Mouse (Mus musculus): ENCODE results near the gene Zbp1. TPM values are rescaled to one million over a fixed set of nuclear protein-coding genes. Genes with fewer than 3 reads are reported as not detected.
A peak's percentile ranks its signal among the peaks of the same experiment; 100 is the strongest.

Gene Zbp1
- polyA plus RNA-seq, 1 experiment from 2014 or later = not detected

DNA sequence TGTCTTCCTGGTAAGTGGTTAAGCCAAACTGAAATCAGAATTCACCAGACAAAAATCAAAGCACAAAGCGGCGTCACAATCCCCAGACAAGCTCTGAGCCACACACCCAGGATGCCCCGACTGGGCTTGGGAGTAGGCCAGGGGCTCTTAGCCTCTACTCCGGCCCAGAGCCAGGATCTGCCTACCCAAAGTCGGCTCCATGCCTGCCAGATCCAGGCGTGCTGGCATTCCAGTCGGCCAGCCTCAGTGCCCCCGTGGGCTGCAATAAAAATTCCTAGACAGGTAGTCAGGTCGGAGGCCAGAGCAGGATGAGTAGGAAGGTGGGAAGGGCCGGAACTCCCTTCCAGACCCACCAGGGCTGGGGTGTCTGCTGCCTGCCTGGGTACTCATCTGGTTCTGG lies 42.8 kb upstream of the Zbp1 start:
- Histone ChIP-seq H3K9ac (ENCODE audit: low read length) (no peak overlapping the region), H3K9me3 (ENCODE audit: control insufficient read depth, low read length) (no peaks in the 10 kb centered on the region), H3K4me2 (ENCODE audit: low read length) (no peak overlapping the region), H3K4me1 (ENCODE audit: control insufficient read depth in 2 of 2, insufficient read depth in 2 of 2, low read length in 2 of 2) (peaks cover 74 to 90% of the 10 kb centered on the region in 2 experiments), H3K4me3 (ENCODE audit: control insufficient read depth in 1 of 2, insufficient read depth in 1 of 2, low read depth in 1 of 2, low read length in 2 of 2) (no peak overlapping the region), H3K27ac (replicated peaks in 1 of 2; ENCODE audit: control insufficient read depth in 1 of 2, insufficient read depth in 1 of 2, low read depth in 2 of 2, low read length in 2 of 2) (peak overlapping the region in 1 of 2 experiments; percentile 4; a peak in 2 of 4 replicates), H3K36me3 (ENCODE audit: control insufficient read depth, insufficient read depth, low read length) (no peaks in the 10 kb centered on the region), H3K27me3 (ENCODE audit: control insufficient read depth, insufficient read depth, low read length) (no peaks in the 10 kb centered on the region)
- no peak for ATAC-seq (ENCODE audit: insufficient number of reproducible peaks, insufficient read depth, low FRiP score, low read depth)
- WGBS = 72% methylated on average over 10 of the region's 10 CpGs

GRCm38 (mm10) chr2:173258459-173259091 lies 39.9 kb upstream of the Zbp1 start:
- Histone ChIP-seq H3K4me1 (ENCODE audit: control insufficient read depth in 2 of 2, insufficient read depth in 2 of 2, low read length in 2 of 2) (peaks cover 75 to 91% of the 10 kb centered on the region in 2 experiments), H3K4me2 (ENCODE audit: low read length) (peak overlapping the region; percentile 21; the same call in 1 of the 2 replicates), H3K9me3 (ENCODE audit: control insufficient read depth, low read length) (no peaks in the 10 kb centered on the region), H3K27ac (replicated peaks in 1 of 2; ENCODE audit: control insufficient read depth in 1 of 2, insufficient read depth in 1 of 2, low read depth in 2 of 2, low read length in 2 of 2) (peak overlapping the region; percentile 30 to 74; a peak in 3 of 4 replicates), H3K9ac (ENCODE audit: low read length) (peak overlapping the region; percentile 31; the same call in 1 of the 2 replicates), H3K36me3 (ENCODE audit: control insufficient read depth, insufficient read depth, low read length) (no peaks in the 10 kb centered on the region), H3K4me3 (ENCODE audit: control insufficient read depth in 1 of 2, insufficient read depth in 1 of 2, low read depth in 1 of 2, low read length in 2 of 2) (no peak overlapping the region), H3K27me3 (ENCODE audit: control insufficient read depth, insufficient read depth, low read length) (no peaks in the 10 kb centered on the region)
- 35% methylated on average over 9 of the region's 9 CpGs for WGBS
- no peak for ATAC-seq (ENCODE audit: insufficient number of reproducible peaks, insufficient read depth, low FRiP score, low read depth)

GRCm38 (mm10) chr2:173257610-173258009 lies 38.9 kb upstream of the Zbp1 start:
- Histone ChIP-seq H3K27ac (replicated peaks in 1 of 2; ENCODE audit: control insufficient read depth in 1 of 2, insufficient read depth in 1 of 2, low read depth in 2 of 2, low read length in 2 of 2) (peak overlapping the region; percentile 30 to 74), H3K4me1 (ENCODE audit: control insufficient read depth in 2 of 2, insufficient read depth in 2 of 2, low read length in 2 of 2) (peaks cover 79 to 92% of the 10 kb centered on the region in 2 experiments), H3K9ac (ENCODE audit: low read length) (peak overlapping the region; percentile 31), H3K36me3 (ENCODE audit: control insufficient read depth, insufficient read depth, low read length) (no peaks in the 10 kb centered on the region), H3K4me2 (ENCODE audit: low read length) (peak overlapping the region; percentile 21; the same call in 1 of the 2 replicates), H3K27me3 (ENCODE audit: control insufficient read depth, insufficient read depth, low read length) (no peaks in the 10 kb centered on the region), H3K4me3 (ENCODE audit: control insufficient read depth in 1 of 2, insufficient read depth in 1 of 2, low read depth in 1 of 2, low read length in 2 of 2) (no peak overlapping the region), H3K9me3 (ENCODE audit: control insufficient read depth, low read length) (no peaks in the 10 kb centered on the region)
- WGBS = 19% methylated on average over 6 of the region's 7 CpGs
- ATAC-seq (ENCODE audit: insufficient number of reproducible peaks, insufficient read depth, low FRiP score, low read depth) = peak; percentile 58

GRCm38 (mm10) chr2:173256552-173256949 lies 37.8 kb upstream of the Zbp1 start:
- H3K27me3 ChIP-seq (ENCODE audit: control insufficient read depth, insufficient read depth, low read length) = no peaks in the 10 kb centered on the region
- peak overlapping the region in 1 of 2 experiments; percentile 74; a peak in 1 of 4 replicates for H3K27ac ChIP-seq (replicated peaks in 1 of 2; ENCODE audit: control insufficient read depth in 1 of 2, insufficient read depth in 1 of 2, low read depth in 2 of 2, low read length in 2 of 2)
- no peaks in the 10 kb centered on the region for H3K36me3 ChIP-seq (ENCODE audit: control insufficient read depth, insufficient read depth, low read length)
- H3K4me1 ChIP-seq (ENCODE audit: control insufficient read depth in 2 of 2, insufficient read depth in 2 of 2, low read length in 2 of 2) = peaks cover 79 to 92% of the 10 kb centered on the region in 2 experiments
- ATAC-seq (ENCODE audit: insufficient number of reproducible peaks, insufficient read depth, low FRiP score, low read depth) = no peak
- H3K4me2 ChIP-seq (ENCODE audit: low read length) = no peak overlapping the region
- H3K4me3 ChIP-seq (ENCODE audit: control insufficient read depth in 1 of 2, insufficient read depth in 1 of 2, low read depth in 1 of 2, low read length in 2 of 2) = no peak overlapping the region
- no peaks in the 10 kb centered on the region for H3K9me3 ChIP-seq (ENCODE audit: control insufficient read depth, low read length)
- WGBS = 70% methylated on average over 4 of the region's 4 CpGs
- no peak overlapping the region for H3K9ac ChIP-seq (ENCODE audit: low read length)

DNA sequence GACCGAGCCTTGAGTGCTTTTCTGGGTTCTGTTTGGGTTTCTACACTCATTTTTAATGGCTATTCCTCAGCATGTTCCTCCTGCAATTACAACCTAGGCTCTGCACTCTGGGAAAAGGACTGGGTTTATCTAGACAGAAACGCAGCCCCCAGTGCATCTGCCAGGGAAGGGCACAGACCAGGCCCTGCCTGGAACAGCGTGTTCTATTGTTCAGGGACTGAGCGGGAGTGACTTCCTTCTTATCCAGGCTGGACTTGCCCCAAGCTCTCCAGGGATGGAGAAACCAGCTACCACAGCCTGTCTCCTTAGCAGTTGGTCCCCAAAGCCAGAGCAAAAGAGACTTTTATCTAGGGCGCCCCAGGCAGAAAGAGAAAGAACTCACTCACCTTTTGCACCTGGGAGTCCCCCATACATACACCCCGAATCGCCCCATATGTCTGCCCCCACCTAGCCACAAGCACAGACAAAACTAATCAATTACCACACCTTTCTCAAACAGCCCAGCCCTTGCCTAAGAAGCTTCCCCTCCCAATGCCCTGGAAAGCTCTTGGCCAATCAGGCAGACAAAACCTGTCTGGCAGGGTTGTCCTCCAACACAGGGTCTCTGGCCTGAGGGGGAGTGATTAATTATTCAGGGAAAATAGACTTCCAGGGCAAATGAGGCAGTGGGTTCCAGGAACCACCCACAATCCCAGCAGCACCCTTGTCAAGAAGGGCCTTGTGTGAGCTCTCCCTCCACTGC lies 37.3 kb upstream of the Zbp1 start:
- Histone ChIP-seq H3K27me3 (ENCODE audit: control insufficient read depth, insufficient read depth, low read length) (no peaks in the 10 kb centered on the region), H3K27ac (replicated peaks in 1 of 2; ENCODE audit: control insufficient read depth in 1 of 2, insufficient read depth in 1 of 2, low read depth in 2 of 2, low read length in 2 of 2) (no peak overlapping the region), H3K9me3 (ENCODE audit: control insufficient read depth, low read length) (no peaks in the 10 kb centered on the region), H3K9ac (ENCODE audit: low read length) (no peak overlapping the region), H3K4me1 (ENCODE audit: control insufficient read depth in 2 of 2, insufficient read depth in 2 of 2, low read length in 2 of 2) (peaks cover 80 to 92% of the 10 kb centered on the region in 2 experiments), H3K36me3 (ENCODE audit: control insufficient read depth, insufficient read depth, low read length) (no peaks in the 10 kb centered on the region), H3K4me3 (ENCODE audit: control insufficient read depth in 1 of 2, insufficient read depth in 1 of 2, low read depth in 1 of 2, low read length in 2 of 2) (no peak overlapping the region), H3K4me2 (ENCODE audit: low read length) (no peak overlapping the region)
- ATAC-seq (ENCODE audit: insufficient number of reproducible peaks, insufficient read depth, low FRiP score, low read depth) = no peak
- WGBS = 65% methylated on average over 7 of the region's 7 CpGs

- Histone ChIP-seq H3K4me1 (ENCODE audit: control insufficient read depth in 2 of 2, insufficient read depth in 2 of 2, low read length in 2 of 2) (peaks cover 87 to 100% of the 10 kb centered on the region in 2 experiments), H3K36me3 (ENCODE audit: control insufficient read depth, insufficient read depth, low read length) (no peaks in the 10 kb centered on the region), H3K27ac (replicated peaks in 1 of 2; ENCODE audit: control insufficient read depth in 1 of 2, insufficient read depth in 1 of 2, low read depth in 2 of 2, low read length in 2 of 2) (0 out of 4 replicates have a peak overlapping the region, but pooled peaks of 1 of the 2 experiments have one; percentile 37), H3K27me3 (ENCODE audit: control insufficient read depth, insufficient read depth, low read length) (no peaks in the 10 kb centered on the region), H3K4me2 (ENCODE audit: low read length) (peak overlapping the region; percentile 20), H3K9me3 (ENCODE audit: control insufficient read depth, low read length) (no peaks in the 10 kb centered on the region), H3K4me3 (ENCODE audit: control insufficient read depth in 1 of 2, insufficient read depth in 1 of 2, low read depth in 1 of 2, low read length in 2 of 2) (no peak overlapping the region), H3K9ac (ENCODE audit: low read length) (peak overlapping the region; percentile 25; the same call in 1 of the 2 replicates)
- ATAC-seq (ENCODE audit: insufficient number of reproducible peaks, insufficient read depth, low FRiP score, low read depth) = no peak
- WGBS = 46% methylated on average over 26 of the region's 26 CpGs
These were observed 35.3 kb upstream of the Zbp1 start for GRCm38 (mm10) chr2:173253761-173254662.

DNA sequence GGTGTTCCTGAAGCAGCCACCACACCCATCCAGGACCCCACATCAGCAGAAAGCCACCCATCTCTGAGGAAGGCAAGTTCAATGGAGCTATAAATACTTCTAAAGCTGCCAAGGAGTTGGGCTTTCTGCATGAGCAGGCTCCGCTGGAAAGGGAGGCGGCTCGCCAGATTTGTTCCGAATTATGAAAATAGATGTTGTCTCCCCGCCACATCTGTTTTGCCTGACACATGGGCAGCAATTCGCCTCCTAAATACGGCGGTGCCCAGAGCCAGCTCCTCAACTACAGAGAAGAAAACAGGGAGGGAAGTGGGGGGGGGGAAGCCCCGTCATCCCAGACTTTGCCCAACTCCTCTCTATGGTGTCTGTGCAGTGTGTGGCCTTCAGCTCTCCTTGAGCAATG lies 33.0 kb upstream of the Zbp1 start:
- peak overlapping the region; percentile 25; the same call in 1 of the 2 replicates for H3K9ac ChIP-seq (ENCODE audit: low read length)
- no peak for ATAC-seq (ENCODE audit: insufficient number of reproducible peaks, insufficient read depth, low FRiP score, low read depth)
- H3K27me3 ChIP-seq (ENCODE audit: control insufficient read depth, insufficient read depth, low read length) = no peaks in the 10 kb centered on the region

More for the DNA sequence above, 33.0 kb upstream of the Zbp1 start:
- Histone ChIP-seq H3K27ac (replicated peaks in 1 of 2; ENCODE audit: control insufficient read depth in 1 of 2, insufficient read depth in 1 of 2, low read depth in 2 of 2, low read length in 2 of 2) (peak overlapping the region in 1 of 2 experiments; percentile 78; a peak in 1 of 4 replicates), H3K4me2 (ENCODE audit: low read length) (peak overlapping the region; percentile 11; the same call in 1 of the 2 replicates), H3K36me3 (ENCODE audit: control insufficient read depth, insufficient read depth, low read length) (no peaks in the 10 kb centered on the region), H3K4me1 (ENCODE audit: control insufficient read depth in 2 of 2, insufficient read depth in 2 of 2, low read length in 2 of 2) (peaks cover 80 to 97% of the 10 kb centered on the region in 2 experiments), H3K4me3 (ENCODE audit: control insufficient read depth in 1 of 2, insufficient read depth in 1 of 2, low read depth in 1 of 2, low read length in 2 of 2) (no peak overlapping the region), H3K9me3 (ENCODE audit: control insufficient read depth, low read length) (no peaks in the 10 kb centered on the region)
- 44% methylated on average over 9 of the region's 9 CpGs for WGBS

Data from heart, embryonic 14.5 days (tissue).